In the genomic region with DNA sequence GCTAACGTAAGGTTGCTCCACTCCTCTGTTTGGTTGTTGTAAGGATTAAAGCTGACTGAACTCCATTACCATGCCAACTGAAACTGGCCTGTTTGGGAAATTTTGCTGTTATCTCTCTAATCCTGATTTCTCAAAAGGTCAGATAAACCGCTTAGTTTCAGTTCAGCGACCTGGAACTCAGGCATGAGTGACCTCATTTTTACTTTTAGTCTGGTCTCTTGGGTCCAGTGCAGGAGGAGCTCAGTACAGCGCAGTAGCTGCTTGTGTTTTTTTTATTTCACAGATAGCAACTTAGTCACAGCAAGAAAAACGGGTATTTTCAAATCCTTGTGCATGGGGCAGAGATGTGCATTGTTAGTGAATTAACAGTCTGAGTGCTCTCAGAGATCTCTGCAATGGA, we compare ENCODE assay signal across 11 mouse cellular contexts.
"Had no signal": no experiment of that assay in that cellular context is flagged by ENCODE, and none has a peak within 500 bp of the region (broad histone marks: within the 10 kb centered on the region; RNA-seq: fewer than 3 reads in every experiment).

No protein-coding gene starts in this region.

- H3K36me3 ChIP-seq: limb, embryonic 13.5 days; lung, embryonic 15.5 days; neural tube, embryonic 13.5 days had no signal

- H3K9me3 ChIP-seq: limb, embryonic 13.5 days; lung, embryonic 15.5 days; neural tube, embryonic 13.5 days had no signal

- H3K4me2 ChIP-seq: limb, embryonic 13.5 days; liver, embryonic 11.5 days; lung, embryonic 15.5 days; neural tube, embryonic 13.5 days had no signal

- H3K9ac ChIP-seq: limb, embryonic 13.5 days; lung, embryonic 15.5 days; neural tube, embryonic 13.5 days had no signal

- DNase-seq: kidney, adult 11 months; kidney, postnatal 10 days; left cerebral cortex, postnatal 4 days; midbrain, embryonic 14.5 days; right cerebral cortex, postnatal 4 days; spleen, adult 18-20 months; thymus, postnatal 4 days had no signal

- H3K4me1 ChIP-seq: limb, embryonic 13.5 days; lung, embryonic 15.5 days had no signal

- H3K27me3 ChIP-seq: limb, embryonic 13.5 days; lung, embryonic 15.5 days; neural tube, embryonic 13.5 days had no signal

- H3K27ac ChIP-seq: limb, embryonic 13.5 days; lung, embryonic 15.5 days; neural tube, embryonic 13.5 days had no signal

- H3K4me3 ChIP-seq: limb, embryonic 13.5 days; lung, embryonic 15.5 days; neural tube, embryonic 13.5 days had no signal
